Mouse (Mus musculus) erythroid progenitor cell, adult 5-6 weeks (primary cell): ENCODE measurements around the gene Desi2. TPM values are rescaled to one million over a fixed set of nuclear protein-coding genes. Genes with fewer than 3 reads are reported as not detected.
"Not testable (repeated sequence)": the region's sequence is repeated elsewhere in the genome, so short reads cannot be mapped to it uniquely, and the experiment has no call there.

ENCODE experiments used
- ATAC-seq: replicated peaks from 2 replicates; pipeline ENCODE4 v1.8.0; 2016; ENCODE audit warnings: moderate number of reproducible peaks, mild to moderate bottlenecking, moderate TSS enrichment, inconsistent platforms; ENCODE audit not compliant: poor library complexity, low FRiP score, severe bottlenecking
- total RNA-seq, 2 experiments: library from RNA; stranded (forward) in 1 of 2; stranded (reverse) in 1 of 2; fragments of 150-400 nt in 1 of 2; fragments of 186-747, 209-891 nt in 1 of 2; gene quantifications; 2 replicates each; pipeline versions ENCODE4 v1.2.3 to v1.2.4; 2015 to 2017; ENCODE audit warnings: low replicate concordance in 2 of 2

Desi2 gene
- total RNA-seq (2015; ENCODE audit: low replicate concordance): 2.5 and 6.8 TPM in 2 replicates
- 1.1 and 1.9 TPM in 2 replicates for total RNA-seq (2017; ENCODE audit: low replicate concordance)

GRCm38 (mm10) chr1:178187216-178187791, at the start of gene Desi2:
Desi2 (plus strand) TSS chr1:178187417.
- ATAC-seq: peak; percentile 97

GRCm38 (mm10) chr1:178146513-178146912, 40.7 kb upstream of the Desi2 start:
- not testable (repeated sequence) for ATAC-seq

DNA sequence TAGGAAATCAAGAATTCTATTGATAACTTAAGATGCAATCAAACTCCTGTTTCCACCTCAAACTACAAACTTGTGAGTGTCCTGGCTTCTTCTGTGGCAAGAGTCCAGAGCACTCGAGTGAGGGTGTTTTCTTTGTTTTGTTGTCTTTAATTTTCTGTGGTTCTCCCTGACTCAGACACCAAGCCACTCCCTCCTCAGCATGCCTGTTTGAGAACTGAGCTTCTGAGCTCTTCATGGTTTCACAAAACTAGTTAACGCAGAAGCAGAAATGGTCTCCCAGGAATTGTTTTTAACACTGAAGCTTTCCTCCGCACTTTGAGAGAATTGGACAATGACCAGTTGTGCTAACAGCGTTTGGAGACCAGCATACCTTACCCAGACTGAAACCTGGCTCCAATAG, 40.3 kb upstream of the Desi2 start:
- ATAC-seq: not testable (repeated sequence)

GRCm38 (mm10) chr1:178182251-178182650, 5.0 kb upstream of the Desi2 start:
- no peak for ATAC-seq

DNA sequence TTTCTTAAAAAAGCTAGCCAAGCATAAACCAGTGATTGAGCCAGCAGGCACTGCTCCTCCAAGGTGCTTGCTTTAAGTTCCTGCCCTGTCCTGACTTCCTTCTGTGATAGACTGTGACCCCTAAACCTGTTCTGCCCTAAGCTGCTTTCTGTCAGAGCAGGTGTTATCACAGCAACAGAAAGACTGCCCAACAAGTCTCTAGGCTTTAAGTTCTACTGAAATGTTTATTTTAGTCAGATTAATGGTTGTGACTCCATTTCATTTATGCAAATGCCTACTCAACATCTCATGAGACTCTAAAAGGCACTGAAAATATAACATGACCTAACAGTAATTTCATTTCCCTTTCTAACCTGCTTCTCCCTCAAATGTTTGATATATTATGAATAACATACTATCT, 1.6 kb upstream of the Desi2 start:
- no peak for ATAC-seq

GRCm38 (mm10) chr1:178187810-178188209, 593 bp downstream of the Desi2 start:
- ATAC-seq: peak; percentile 21; the same call in 1 of the 2 replicates

DNA sequence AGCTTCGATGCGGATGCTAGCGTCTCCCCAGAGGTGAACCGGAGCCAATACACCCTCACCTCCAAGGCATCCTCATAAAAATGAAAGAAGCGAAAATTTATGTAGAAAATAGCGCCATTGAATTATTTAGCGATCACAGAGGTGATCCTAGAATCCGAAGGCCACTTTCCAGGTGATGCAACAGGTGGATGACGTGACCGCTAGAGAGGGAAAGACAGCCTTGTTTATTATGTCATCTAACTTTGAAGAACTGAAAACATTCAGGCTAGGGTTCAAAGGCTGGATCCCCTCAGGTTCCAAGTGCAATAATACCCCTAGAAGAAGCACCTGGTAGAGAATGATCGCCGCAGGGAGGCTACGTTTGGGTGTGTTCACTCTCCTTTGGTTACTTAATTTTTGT, 1.2 kb downstream of the Desi2 start:
- no peak for ATAC-seq

GRCm38 (mm10) chr1:178205701-178206325, 18.6 kb downstream of the Desi2 start:
- no peak for ATAC-seq

- not testable (repeated sequence) for ATAC-seq
These were observed 20.6 kb downstream of the Desi2 start for GRCm38 (mm10) chr1:178207856-178208255.

DNA sequence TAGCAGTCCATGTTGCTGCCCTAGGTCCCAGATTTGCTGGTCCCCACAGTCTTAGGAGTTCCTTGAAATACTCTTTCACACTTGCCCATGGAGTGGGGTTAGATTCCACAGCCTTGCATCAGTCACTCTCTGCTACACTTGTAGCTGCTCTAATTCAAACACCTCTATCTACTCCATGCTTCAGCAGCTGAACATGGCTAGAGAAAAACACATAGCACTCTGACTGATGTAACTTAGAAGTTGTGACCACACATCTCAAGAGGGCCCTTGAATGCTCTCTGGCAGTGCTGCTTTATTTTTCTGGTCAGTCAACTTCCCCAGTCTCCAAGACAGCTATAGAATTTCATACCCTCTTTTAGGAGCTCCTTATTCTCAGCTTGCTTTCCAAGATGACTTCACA, 22.7 kb downstream of the Desi2 start:
- no peak for ATAC-seq

GRCm38 (mm10) chr1:178217157-178217556, 29.9 kb downstream of the Desi2 start:
- ATAC-seq: no peak

DNA sequence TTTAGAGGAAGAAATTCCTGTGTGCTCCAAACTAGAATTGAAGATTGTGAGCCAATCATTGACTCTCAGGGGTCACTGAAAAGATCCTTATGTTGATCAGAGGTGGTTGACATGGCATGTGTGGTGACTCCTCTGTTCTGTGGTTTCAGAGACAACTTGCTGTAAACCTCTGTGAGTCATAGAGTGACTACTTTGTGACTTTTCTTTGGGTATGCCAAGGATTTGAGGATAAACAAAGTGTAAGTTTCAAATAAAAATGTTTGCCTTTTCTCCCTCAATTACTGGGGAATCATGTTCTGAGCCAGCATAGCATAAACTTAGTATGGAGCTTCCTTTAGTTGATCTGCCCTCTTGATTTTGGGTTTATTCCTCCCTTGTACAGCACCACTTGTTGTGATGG, 31.1 kb downstream of the Desi2 start:
- ATAC-seq: no peak

DNA sequence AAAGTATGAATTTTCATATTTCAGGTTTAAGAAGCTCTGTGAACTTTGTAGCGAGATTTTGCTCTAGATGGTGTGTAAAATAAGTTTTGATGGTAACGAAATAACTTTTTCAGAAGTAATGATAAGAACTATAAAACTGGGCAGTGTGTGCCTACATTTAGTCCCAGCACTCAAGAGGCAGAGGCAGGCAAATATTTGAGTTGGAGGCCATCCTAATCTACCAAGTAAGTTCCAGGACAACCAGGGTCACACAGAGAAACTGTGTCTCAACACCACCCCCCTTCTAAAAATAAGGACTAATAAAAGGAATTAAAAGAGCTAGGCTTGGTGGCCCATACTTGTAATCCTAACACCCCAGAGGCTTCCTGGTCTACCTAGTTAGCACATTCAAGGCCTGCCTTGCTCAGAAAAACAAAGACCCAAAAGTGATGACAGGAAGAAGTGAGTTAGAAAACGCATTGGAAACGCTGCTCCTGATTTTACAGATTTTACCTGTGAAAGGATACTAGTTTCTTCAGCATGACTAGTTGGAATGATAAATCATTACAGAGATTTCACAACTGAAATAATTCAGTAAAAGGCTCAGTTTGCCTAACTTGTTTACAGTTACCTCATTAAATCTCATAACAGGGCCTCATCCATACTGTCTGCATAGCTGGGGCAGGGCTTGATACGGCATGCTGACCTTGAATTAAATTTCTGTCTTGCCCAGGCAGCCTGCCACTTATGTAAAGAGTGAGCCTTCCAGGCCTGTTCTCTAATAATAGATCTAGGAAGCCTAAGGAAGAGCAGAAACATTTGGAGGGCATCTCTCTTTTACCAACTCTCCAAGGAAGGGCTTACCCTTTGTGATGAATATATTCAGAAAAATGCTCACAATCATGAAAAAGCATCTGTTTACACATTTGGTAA, 32.2 kb downstream of the Desi2 start:
- no peak for ATAC-seq

GRCm38 (mm10) chr1:178228888-178229287, 41.7 kb downstream of the Desi2 start:
- ATAC-seq: not testable (repeated sequence)

GRCm38 (mm10) chr1:178234109-178234508, 46.9 kb downstream of the Desi2 start:
- no peak for ATAC-seq

DNA sequence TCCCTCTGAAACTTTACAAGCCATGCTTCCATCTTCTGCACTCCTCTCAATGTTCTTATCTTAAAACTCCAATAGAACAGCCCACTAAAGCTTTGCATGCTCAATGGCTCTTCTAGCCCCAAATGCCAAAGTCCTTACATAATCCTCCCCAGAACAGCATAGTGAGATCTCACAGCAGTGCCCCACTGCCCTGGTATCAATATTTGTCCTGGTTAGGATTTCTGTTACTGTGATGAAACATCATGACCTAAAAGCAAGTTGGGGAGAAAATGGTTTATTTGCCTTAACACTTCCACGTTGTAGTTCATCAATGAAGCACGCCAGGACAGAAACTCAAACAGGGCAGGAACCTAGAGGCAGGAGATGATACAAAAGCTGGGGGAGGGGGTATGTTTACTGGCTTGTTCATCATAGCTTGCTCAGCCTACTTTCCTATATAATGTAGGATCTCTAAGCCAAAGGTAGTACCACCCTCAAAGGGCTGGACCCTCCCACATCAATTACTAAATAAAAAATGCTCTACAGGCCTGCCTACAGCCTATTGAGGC, 48.8 kb downstream of the Desi2 start:
- ATAC-seq: no peak

- no peak for ATAC-seq
These were observed 51.5 kb downstream of the Desi2 start for GRCm38 (mm10) chr1:178238676-178239075.

GRCm38 (mm10) chr1:178241884-178242508, 54.8 kb downstream of the Desi2 start:
- peak; percentile 67; the same call in 1 of the 2 replicates for ATAC-seq

- ATAC-seq: no peak
These were observed 61.0 kb downstream of the Desi2 start for GRCm38 (mm10) chr1:178248107-178248820.
